Mouse (Mus musculus) kidney, postnatal 0 days (tissue): ENCODE results near the gene Cacnb3. TPM values are rescaled to one million over a fixed set of nuclear protein-coding genes. Genes with fewer than 3 reads are reported as not detected.
A peak's percentile ranks its signal among the peaks of the same experiment; 100 is the strongest.

ENCODE experiments used
- ATAC-seq: fragments of 200-750 bp; cut with Nextera tagmentation; replicated peaks from 2 replicates; pipeline ENCODE4 v1.8.0; 2017; ENCODE audit warnings: low read depth, moderate number of reproducible peaks, moderate TSS enrichment, moderate library complexity; ENCODE audit not compliant: low FRiP score
- DNase-seq: peaks from one replicate; pipeline ENCODE4 v3.0.0-alpha.2; 2016; ENCODE audit warnings: low spot score
- H3K27ac ChIP-seq: fragments of 300-500 bp; sonication (generic); 2 replicates; pipeline ENCODE4 v1.5.1; 2014; ENCODE audit warnings: mild to moderate bottlenecking
- H3K27me3 ChIP-seq: fragments of 300-500 bp; sonication (generic); 2 replicates; pipeline ENCODE4 v1.6.1; 2014; ENCODE audit warnings: low read length, mixed read lengths; ENCODE audit not compliant: insufficient read depth
- H3K36me3 ChIP-seq: fragments of 300-500 bp; sonication (generic); 2 replicates; pipeline ENCODE4 v1.6.1; 2014; ENCODE audit warnings: low read length, mixed read lengths; ENCODE audit not compliant: insufficient read depth
- H3K4me1 ChIP-seq: fragments of 300-500 bp; sonication (generic); replicated peaks from 2 replicates; pipeline ENCODE4 v1.6.1; 2014; ENCODE audit warnings: antibody characterized with exemption, low read length, mixed read lengths; ENCODE audit not compliant: insufficient read depth
- H3K4me2 ChIP-seq: fragments of 300-500 bp; sonication (generic); 2 replicates; pipeline ENCODE4 v1.6.1; 2014; ENCODE audit warnings: mild to moderate bottlenecking, low read length, moderate library complexity, mixed read lengths
- H3K4me3 ChIP-seq: fragments of 300-500 bp; sonication (generic); replicated peaks from 2 replicates; pipeline ENCODE4 v1.5.1; 2014; ENCODE audit warnings: low read depth, low read length
- H3K9ac ChIP-seq: fragments of 300-500 bp; sonication (generic); 2 replicates; pipeline ENCODE4 v1.6.1; 2014; ENCODE audit warnings: low read depth, low read length
- H3K9me3 ChIP-seq: fragments of 300-500 bp; sonication (generic); replicated peaks from 2 replicates; pipeline ENCODE4 v1.6.1; 2016; ENCODE audit warnings: low read length, inconsistent platforms, mixed read lengths
- CTCF ChIP-seq: IDR thresholded peaks from 2 replicates; pipeline ENCODE4 v1.5.1; 2016; ENCODE audit warnings: antibody characterized with exemption, low read depth, mild to moderate bottlenecking, moderate library complexity
- WGBS: fragments of 180-500 bp; shearing (Covaris S2); extraction: QIAGEN DNeasy Blood & Tissue Kit; methylation state at CpG from one replicate; pipeline ENCODE4 v1.1.7; 2014; 5-methylcytosine and 5-hydroxymethylcytosine counted together
- polyA plus RNA-seq: library from polyadenylated mRNA; unstranded; fragments of >200 nt; fragmentation: Nextera tagmentation; extraction: Ambion mirVana; gene quantifications from 2 replicates; pipeline ENCODE4 v1.2.1, GENCODE M21; 2015

The Cacnb3 gene
- polyA plus RNA-seq, 1 experiment from 2014 or later: 19.8 TPM

DNA sequence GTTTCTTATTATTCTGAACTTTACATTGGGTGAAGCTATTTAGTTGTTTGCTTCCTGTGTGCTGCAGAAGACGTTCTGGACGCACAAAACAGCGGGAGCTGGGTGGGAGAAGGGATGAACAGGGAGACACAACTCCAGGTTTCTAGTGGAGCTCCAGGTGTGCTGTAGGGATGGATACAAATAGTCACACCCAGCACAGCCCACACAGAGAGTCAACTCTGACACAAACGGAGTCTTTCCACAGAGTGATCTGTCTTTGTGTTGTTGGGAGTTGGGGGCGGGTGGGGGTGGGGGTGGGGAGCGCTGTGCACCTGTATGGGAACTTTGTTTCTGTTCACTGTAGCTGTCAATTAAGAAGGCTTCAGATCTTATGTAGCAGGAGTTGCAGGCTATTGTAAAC lies 7.9 kb upstream of the Cacnb3 start:
- Histone ChIP-seq H3K27me3 (no peaks in the 10 kb centered on the region), H3K9me3 (no peaks in the 10 kb centered on the region), H3K36me3 (no peaks in the 10 kb centered on the region), H3K4me2 (no peak overlapping the region), H3K4me3 (no peak overlapping the region), H3K27ac (no peak overlapping the region), H3K9ac (no peak overlapping the region), H3K4me1 (peaks cover 4% of the 10 kb centered on the region)
- 29% methylated on average over 6 of the region's 6 CpGs for WGBS
- ATAC-seq (no peak), DNase-seq (no peak)
- TF ChIP-seq CTCF: no peak

- WGBS: 57% methylated on average over 5 of the region's 5 CpGs
- DNase-seq (no peak), ATAC-seq (no peak)
- Histone ChIP-seq H3K9me3 (no peaks in the 10 kb centered on the region), H3K4me2 (no peak overlapping the region), H3K27me3 (no peaks in the 10 kb centered on the region), H3K27ac (no peak overlapping the region), H3K4me3 (no peak overlapping the region), H3K4me1 (peaks cover 6% of the 10 kb centered on the region), H3K36me3 (no peaks in the 10 kb centered on the region), H3K9ac (no peak overlapping the region)
- TF ChIP-seq CTCF: no peak
Measured at GRCm38 (mm10) chr15:98623361-98623821, 7.2 kb upstream of the Cacnb3 start.

- TF ChIP-seq CTCF: no peak
- Histone ChIP-seq H3K36me3 (no peaks in the 10 kb centered on the region), H3K4me3 (no peak overlapping the region), H3K9me3 (no peaks in the 10 kb centered on the region), H3K27ac (0 out of 2 replicates have a peak overlapping the region, but pooled peaks have one; percentile 1), H3K4me2 (peak overlapping the region; percentile 21; the same call in 1 of the 2 replicates), H3K27me3 (no peaks in the 10 kb centered on the region), H3K9ac (no peak overlapping the region), H3K4me1 (peaks cover 13% of the 10 kb centered on the region)
- 6% methylated on average over 8 of the region's 8 CpGs for WGBS
- DNase-seq (no peak), ATAC-seq (no peak)
Measured at GRCm38 (mm10) chr15:98626078-98626477, 4.6 kb upstream of the Cacnb3 start.

GRCm38 (mm10) chr15:98626487-98627212 lies 4.0 kb upstream of the Cacnb3 start:
- 46% methylated on average over 7 of the region's 7 CpGs for WGBS
- no peaks in the 10 kb centered on the region for H3K9me3 ChIP-seq
- H3K27me3 ChIP-seq: no peaks in the 10 kb centered on the region
- peaks cover 17% of the 10 kb centered on the region for H3K4me1 ChIP-seq
- H3K36me3 ChIP-seq: no peaks in the 10 kb centered on the region
- 0 out of 2 replicates have a peak, but pooled peaks have one; percentile 6 for TF ChIP-seq CTCF
- DNase-seq: no peak
- H3K27ac ChIP-seq: no peak overlapping the region
- H3K4me3 ChIP-seq: no peak overlapping the region
- ATAC-seq: no peak
- H3K4me2 ChIP-seq: peak overlapping the region; percentile 21; the same call in 1 of the 2 replicates
- no peak overlapping the region for H3K9ac ChIP-seq

GRCm38 (mm10) chr15:98628589-98629254 lies 1.9 kb upstream of the Cacnb3 start:
- ATAC-seq (no peak), DNase-seq (peak; percentile 61)
- Histone ChIP-seq H3K4me2 (peak overlapping the region; percentile 27), H3K9ac (0 out of 2 replicates have a peak overlapping the region, but pooled peaks have one; percentile 1), H3K27ac (no peak overlapping the region), H3K9me3 (no peaks in the 10 kb centered on the region), H3K27me3 (no peaks in the 10 kb centered on the region), H3K4me1 (peaks cover 25% of the 10 kb centered on the region), H3K36me3 (no peaks in the 10 kb centered on the region), H3K4me3 (no peak overlapping the region)
- WGBS: 10% methylated on average over 20 of the region's 20 CpGs
- TF ChIP-seq CTCF: no peak

DNA sequence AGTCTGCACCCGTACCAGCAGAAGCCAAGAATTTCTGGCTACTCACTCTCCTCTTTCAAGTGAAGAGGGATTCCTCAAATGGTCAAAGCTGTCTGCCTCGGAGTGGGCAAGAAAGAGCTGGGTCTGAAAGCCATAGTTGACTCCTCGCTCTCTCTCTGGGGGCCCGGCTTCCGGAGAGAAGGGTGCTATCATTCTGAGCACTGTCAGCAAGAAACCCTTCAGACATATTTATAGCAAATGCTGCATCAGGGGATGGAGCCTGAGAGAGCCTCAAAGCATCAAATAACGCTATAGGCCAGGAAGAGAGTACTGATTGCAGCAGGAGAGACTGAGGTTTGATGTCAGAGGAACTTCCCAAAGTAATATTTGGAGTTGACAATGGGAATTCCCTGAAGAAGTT lies 1.2 kb upstream of the Cacnb3 start:
- Histone ChIP-seq H3K36me3 (no peaks in the 10 kb centered on the region), H3K4me3 (no peak overlapping the region), H3K9me3 (no peaks in the 10 kb centered on the region), H3K4me2 (no peak overlapping the region), H3K27me3 (no peaks in the 10 kb centered on the region), H3K4me1 (peaks cover 25% of the 10 kb centered on the region), H3K27ac (no peak overlapping the region), H3K9ac (no peak overlapping the region)
- no peak for TF ChIP-seq CTCF
- DNase-seq (no peak), ATAC-seq (no peak)
- WGBS: 47% methylated on average over 6 of the region's 6 CpGs
